Mouse (Mus musculus) common myeloid progenitor, adult 5-6 weeks (primary cell): ENCODE data around the gene C2cd3. TPM values are rescaled to one million over a fixed set of nuclear protein-coding genes. Genes with fewer than 3 reads are reported as not detected.

Experiments
- ATAC-seq: replicated peaks from 2 replicates; pipeline ENCODE4 v1.8.0; 2016; ENCODE audit warnings: low read depth, mild to moderate bottlenecking, moderate TSS enrichment, inconsistent platforms; ENCODE audit not compliant: poor library complexity, severe bottlenecking
- total RNA-seq: library from RNA; stranded (forward); fragments of 200-1000, 187-1606 nt; gene quantifications from 2 replicates; pipeline ENCODE4 v1.2.3, GENCODE M21; 2017

C2cd3 gene
- total RNA-seq, 1 experiment from 2014 or later = 46.9 TPM

GRCm38 (mm10) chr7:100494415-100494831 is 122.4 kb downstream of the C2cd3 start:
- no peak for ATAC-seq

DNA sequence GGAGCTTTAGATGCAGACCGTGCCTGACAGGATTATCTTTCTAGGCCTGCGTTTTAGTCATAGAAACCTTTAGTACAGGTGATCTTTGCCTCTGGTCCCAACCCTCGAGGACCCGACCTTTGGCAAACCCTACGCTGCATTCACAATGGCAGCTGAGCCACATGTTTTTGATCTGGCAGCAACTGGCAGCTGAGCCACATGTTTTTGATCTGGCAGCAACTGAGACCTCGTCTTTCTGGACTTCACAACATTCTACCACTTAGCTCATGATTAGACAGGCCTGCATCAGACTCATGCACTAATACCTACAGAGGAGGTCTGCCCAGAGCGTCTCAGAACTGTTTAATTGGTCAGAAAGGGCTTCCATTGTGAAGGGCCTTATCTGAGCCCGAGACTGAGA is 123.0 kb downstream of the C2cd3 start:
- ATAC-seq = no peak

- ATAC-seq = peak; percentile 64
Measured at GRCm38 (mm10) chr7:100495581-100496251, 123.7 kb downstream of the C2cd3 start.

DNA sequence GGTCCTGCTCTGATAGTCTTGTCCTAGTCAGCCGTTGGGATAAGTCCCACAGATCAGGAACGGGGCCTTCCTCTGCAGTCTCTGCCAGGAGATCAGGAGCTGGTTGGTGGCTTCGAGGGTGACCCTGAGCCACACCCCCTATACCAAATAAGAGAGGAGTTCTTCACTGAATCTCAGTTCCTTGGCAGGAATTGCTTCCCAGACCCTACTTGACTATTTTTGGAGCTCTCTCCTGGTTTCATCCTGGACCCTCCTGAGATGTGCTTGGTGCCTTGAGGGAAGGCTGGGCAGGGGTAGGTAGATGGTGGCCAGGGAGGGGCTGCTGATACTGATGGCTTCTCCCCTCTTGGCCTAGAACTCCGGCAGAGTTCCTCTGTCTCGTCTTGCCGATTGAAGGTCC is 124.3 kb downstream of the C2cd3 start:
- no peak for ATAC-seq

DNA sequence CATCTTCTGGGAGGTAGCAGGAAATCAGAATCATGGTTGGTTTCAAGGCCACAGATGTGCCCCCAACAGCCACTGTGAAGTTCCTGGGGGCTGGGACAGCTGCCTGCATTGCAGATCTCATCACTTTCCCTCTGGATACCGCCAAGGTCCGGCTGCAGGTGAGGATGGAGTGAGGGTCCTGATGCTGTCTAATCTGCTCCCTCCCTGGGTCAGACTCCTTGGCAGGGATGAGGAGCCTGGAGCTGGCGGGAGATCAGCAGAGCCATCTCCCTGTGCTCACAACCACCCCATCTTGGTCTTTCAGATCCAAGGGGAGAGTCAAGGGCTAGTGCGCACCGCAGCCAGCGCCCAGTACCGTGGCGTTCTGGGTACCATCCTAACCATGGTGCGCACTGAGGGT is 124.8 kb downstream of the C2cd3 start:
- no peak for ATAC-seq

GRCm38 (mm10) chr7:100497402-100497801 is 125.4 kb downstream of the C2cd3 start:
- no peak for ATAC-seq

DNA sequence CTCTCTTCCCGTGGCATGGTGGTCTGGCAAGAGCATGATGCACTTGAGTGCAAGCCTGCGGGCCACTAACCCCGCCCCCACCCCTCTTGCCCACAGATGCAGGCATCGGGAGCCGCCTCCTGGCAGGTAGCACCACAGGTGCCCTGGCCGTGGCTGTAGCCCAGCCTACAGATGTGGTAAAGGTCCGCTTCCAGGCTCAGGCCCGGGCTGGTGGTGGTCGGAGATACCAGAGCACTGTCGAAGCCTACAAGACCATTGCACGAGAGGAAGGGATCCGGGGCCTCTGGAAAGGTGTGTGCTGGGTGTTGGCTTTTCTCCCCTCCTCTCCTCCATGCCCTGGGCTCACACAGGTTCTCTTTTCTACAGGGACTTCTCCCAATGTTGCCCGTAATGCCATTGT is 125.9 kb downstream of the C2cd3 start:
- no peak for ATAC-seq

DNA sequence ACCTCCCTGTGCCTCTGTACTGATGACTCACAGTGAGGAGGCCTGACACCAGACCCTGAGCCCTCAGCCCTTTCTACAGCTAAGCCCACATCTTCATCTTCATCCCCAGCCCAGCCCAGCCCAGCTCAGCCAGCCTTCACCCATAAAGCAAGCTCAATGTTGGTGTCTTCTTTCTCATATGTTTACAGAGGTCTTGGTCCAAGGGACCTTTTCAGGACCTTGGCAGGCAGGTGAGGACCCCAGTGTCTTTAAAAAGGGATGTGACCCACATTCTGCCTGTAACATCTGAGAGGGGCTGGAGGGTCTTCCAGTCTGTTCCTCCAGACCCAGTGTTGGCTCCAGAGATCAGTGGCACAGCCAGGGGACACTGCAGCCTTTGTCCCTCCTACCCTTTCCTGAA is 127.4 kb downstream of the C2cd3 start:
- no peak for ATAC-seq

- ATAC-seq = no peak
Measured at GRCm38 (mm10) chr7:100500276-100500977, 128.4 kb downstream of the C2cd3 start.

DNA sequence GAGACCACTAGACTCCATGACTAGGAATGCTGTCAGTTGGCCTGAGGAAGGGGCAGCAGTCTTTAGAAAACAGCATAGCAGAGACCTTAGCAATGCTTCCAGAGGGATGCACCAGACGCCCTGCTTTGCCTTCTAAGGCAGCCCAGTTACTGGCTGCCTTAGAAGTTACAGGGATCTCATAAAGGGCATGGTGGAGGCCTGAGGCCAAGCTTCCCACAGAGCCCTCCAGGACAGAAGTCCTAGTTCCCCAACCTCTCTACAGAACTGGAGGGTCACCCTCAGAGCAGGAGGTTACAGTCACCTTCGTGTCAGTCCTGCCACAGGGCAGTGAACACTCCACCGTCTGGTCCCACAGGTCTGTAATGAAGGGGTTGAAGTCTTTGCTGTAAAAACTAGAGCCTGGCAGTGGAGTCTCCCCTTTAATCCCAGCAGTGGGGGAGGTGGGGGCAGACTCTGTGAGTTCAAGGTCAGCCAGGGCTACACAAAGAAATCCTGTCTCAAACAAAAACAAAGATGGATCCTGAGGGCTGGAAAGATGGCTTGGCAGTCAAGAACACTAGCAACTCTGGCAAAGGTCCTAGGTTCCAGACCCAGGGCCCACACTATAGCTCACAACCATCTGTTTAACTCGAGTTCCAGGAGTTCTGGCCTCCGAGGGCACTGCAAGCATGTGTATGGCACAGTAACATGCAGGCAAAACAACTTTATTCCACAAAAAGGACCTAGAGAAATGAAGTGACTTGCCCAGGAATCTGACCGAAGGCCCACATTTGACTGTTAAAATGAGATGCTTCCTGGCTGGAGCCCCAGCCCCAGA is 129.2 kb downstream of the C2cd3 start:
- ATAC-seq = no peak

- ATAC-seq = no peak
Measured at GRCm38 (mm10) chr7:100501844-100502373, 129.9 kb downstream of the C2cd3 start.

GRCm38 (mm10) chr7:100502374-100502922 is 130.4 kb downstream of the C2cd3 start:
- ATAC-seq = peak; percentile 12; the same call in 1 of the 2 replicates

DNA sequence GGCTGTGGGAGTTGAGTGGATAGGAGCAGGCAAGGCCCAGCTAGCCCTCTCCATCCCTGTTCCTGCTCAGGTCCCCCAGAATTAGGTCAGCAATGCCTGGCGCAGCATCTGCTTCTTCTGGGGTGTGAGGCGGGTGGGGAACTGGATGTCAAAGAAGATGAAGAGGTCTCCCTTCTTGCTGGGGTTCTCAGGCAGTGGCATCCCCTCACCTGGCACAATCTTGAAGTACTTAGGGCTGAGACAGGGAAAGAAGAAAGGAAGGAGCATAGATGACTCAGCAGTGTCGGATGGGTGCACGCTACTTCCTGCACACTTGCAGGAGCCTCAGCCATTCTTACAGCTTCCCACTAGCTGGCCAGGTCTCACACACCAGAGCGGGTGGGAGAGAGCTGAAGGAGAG is 131.0 kb downstream of the C2cd3 start:
- ATAC-seq = peak; percentile 53

DNA sequence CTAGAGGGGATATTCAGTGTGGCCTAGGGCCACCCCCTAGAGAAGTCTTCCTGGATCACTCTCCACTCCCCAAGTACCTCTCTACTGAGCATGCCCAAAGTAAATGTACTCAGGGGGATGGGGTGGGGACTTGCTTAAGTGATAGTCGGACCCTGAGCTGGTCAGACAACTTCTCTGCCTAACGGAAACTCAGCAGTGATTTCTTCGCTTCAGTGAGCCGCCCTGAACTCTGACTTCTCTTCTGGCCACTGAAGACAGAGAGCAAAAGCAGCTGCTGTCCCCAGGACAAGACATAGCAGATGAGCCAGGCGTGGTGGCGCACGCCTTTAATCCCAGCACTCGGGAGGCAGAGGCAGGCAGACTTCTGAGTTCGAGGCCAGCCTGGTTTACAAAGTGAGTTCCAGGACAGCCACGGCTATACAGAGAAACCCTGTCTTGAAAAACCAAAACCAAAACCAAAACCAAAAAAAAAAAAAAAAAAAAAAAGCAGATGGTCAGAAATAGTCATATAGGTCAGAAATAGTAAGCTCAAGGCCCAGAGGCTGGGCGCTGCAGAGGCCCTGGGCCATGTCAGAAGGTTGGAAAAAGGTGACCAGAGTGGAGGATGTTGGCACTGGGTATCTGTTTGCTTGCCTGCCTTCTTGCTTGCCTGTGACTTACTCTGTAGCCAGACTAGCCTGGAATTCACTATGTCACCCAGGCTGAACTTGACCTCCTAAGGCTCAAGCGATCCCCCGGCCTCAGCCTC is 132.9 kb downstream of the C2cd3 start:
- ATAC-seq = no peak

- no peak for ATAC-seq
Measured at GRCm38 (mm10) chr7:100506494-100506893, 134.5 kb downstream of the C2cd3 start.

DNA sequence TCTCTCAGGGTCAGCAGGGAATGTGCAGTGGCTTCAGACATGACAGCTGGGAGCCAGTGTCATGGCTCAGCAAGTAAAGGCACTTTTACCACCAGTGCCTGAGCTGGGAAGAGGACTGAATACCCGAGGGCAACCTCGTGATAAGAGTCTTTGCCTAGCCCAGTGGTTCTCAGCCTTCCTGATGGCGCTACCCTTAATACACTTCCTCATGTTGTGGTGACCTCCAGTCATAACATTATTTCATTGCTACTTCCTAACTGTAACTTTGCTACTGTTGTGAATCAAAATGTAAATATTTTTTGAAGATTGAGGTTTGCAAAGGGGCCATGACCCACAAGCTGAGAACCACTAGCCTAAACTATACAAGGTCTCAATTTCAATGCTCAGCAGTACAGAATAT is 136.6 kb downstream of the C2cd3 start:
- peak; percentile 39; the same call in 1 of the 2 replicates for ATAC-seq

- ATAC-seq = no peak
Measured at GRCm38 (mm10) chr7:100511602-100512001, 139.6 kb downstream of the C2cd3 start.

DNA sequence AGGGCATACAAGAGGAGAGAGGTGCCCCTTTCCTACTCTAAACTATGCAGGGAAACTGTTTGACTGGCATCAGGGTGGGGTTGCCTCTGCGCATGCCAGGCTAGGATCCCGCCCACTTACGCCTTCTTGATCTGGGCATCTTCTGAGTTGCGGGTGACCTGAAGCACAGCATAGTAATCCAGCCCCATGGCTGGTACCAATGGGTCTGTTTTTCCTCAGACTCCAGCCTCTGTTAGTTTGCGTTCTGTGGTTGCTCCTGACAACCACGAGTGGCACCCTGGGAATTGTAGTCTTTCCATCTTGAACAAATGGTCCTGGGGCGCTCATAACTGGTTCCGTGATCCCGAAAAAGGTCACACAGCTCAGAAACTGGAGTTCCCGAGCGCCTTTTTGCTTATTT is 142.5 kb downstream of the C2cd3 start, which contains the start of gene Dnajb13:
TSS of gene Dnajb13 (minus strand) at position 388 of the 400 bp plus-strand sequence.
- ATAC-seq = no peak; the same call in 1 of the 2 replicates
